Mouse (Mus musculus) adrenal gland, postnatal 4 days (tissue): Measurements from ENCODE around the gene Ms4a14. TPM values are rescaled to one million over a fixed set of nuclear protein-coding genes. Genes with fewer than 3 reads are reported as not detected.
"Not testable (repeated sequence)": the region's sequence is repeated elsewhere in the genome, so short reads cannot be mapped to it uniquely, and the experiment has no call there.

ENCODE experiments used
- DNase-seq, 2 experiments: peaks; one replicate each; pipeline ENCODE4 v3.0.0; 2021 to 2022; ENCODE audit warnings: low spot score in 2 of 2, mixed read lengths in 2 of 2
- total RNA-seq, 2 experiments: library from RNA; stranded (reverse); gene quantifications; 2 replicates each; pipeline ENCODE4 v1.2.3; 2021

Ms4a14 gene
- total RNA-seq, 2 experiments from 2014 or later, result 0.08 to 0.11 TPM

DNA sequence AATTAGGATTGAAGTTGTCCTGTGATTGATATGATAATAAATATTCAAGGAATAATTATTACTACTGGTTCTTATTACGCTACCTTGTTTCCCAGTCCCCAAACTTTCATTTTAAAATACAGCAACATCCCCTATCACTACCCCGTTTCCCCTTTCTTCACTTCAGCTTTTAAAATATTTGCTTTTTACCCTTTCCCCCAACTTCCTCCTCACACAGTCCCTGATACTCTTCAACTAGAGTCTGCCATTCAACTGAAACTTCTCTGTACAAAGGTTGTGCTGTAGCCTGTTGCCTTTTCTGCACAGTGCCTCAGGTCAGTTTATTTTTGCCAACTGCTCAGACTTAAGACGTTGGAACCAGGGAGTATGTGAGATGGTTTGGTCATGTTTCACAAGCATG is 50.7 kb downstream of the Ms4a14 start:
- DNase-seq, result no peak

- DNase-seq, result not testable (repeated sequence)
These were observed 51.3 kb downstream of the Ms4a14 start for GRCm38 (mm10) chr19:11262932-11263331.

GRCm38 (mm10) chr19:11261522-11261921 is 52.7 kb downstream of the Ms4a14 start:
- DNase-seq, result no peak

Other genes with a start within 250 kb of the Ms4a14 start
- gene Ms4a8a, start 233.4 kb downstream of the Ms4a14 start, total RNA-seq, result 1 to 10 TPM; 1.1 to 1.5 TPM
- not detected for gene 1700017D01Rik, start 183.6 kb downstream of the Ms4a14 start, total RNA-seq
- not detected for gene 1700025F22Rik, start 149.1 kb downstream of the Ms4a14 start, total RNA-seq
- not detected for gene Ms4a13, start 117.7 kb downstream of the Ms4a14 start, total RNA-seq
- gene Ms4a12, start 82.0 kb downstream of the Ms4a14 start, total RNA-seq, result not detected
- gene Ms4a1, start 48.2 kb downstream of the Ms4a14 start, total RNA-seq, result 1 to 10 TPM in 1 of 2 experiments, under 1 TPM in 1; 0.50 to 1.2 TPM
- gene Ms4a5, start 30.6 kb downstream of the Ms4a14 start, total RNA-seq, result not detected
- 1 to 10 TPM; 2.3 to 3.1 TPM for gene Ms4a7, start 21.7 kb upstream of the Ms4a14 start, total RNA-seq
- 1 to 10 TPM; 5.4 to 6.5 TPM for gene Ms4a4a, start 61.1 kb upstream of the Ms4a14 start, total RNA-seq
- gene Ms4a4c, start 90.3 kb upstream of the Ms4a14 start, total RNA-seq, result not detected
- 1 to 10 TPM in 1 of 2 experiments, under 1 TPM in 1; 0.71 to 1.6 TPM for gene Ms4a4b, start 129.1 kb upstream of the Ms4a14 start, total RNA-seq
- gene Ms4a6c, start 154.9 kb upstream of the Ms4a14 start, total RNA-seq, result 10 to 100 TPM; 10.2 to 10.3 TPM
- not detected for gene Gm8369, start 171.5 kb upstream of the Ms4a14 start, total RNA-seq
- gene Ms4a6b, start 202.1 kb upstream of the Ms4a14 start, total RNA-seq, result 1 to 10 TPM; 4.4 to 5.5 TPM
- under 1 TPM; 0.39 to 0.68 TPM for gene Ms4a4d, start 222.3 kb upstream of the Ms4a14 start, total RNA-seq